Mouse (Mus musculus) kidney, adult 2 months (tissue): ENCODE results near the gene Ythdc1.

Experiments used
- CTCF ChIP-seq: fragments of 200-500 bp; conservative IDR thresholded peaks from 2 replicates; pipeline ENCODE4 v1.5.1; 2011; ENCODE audit warnings: low read depth, mild to moderate bottlenecking, control low read depth, low read length, moderate library complexity, mixed read lengths; ENCODE audit not compliant: insufficient read depth, insufficient read length
- POLR2A ChIP-seq: fragments of 200-500 bp; IDR thresholded peaks from one replicate; pipeline ENCODE4 v1.6.1; 2011; ENCODE audit warnings: low read depth, low read length, control low read depth

- TF ChIP-seq CTCF (no peak), POLR2A (no peak)
Measured at GRCm38 (mm10) chr5:86784205-86784604, 19.8 kb upstream of the Ythdc1 start.
